Mouse (Mus musculus) mature B cell (primary cell): ENCODE data around the gene Ism1.

Source experiments
- in situ Hi-C: fragments of 300-500 bp; cut with MboI; formaldehyde crosslinking; loops from 2 replicates; pipeline ENCODE4 v1.14.3; 2019

Gene Ism1

GRCm38 (mm10) chr2:139677809-139678274 lies at the start of gene Ism1:
Gene Ism1 (plus strand): TSS chr2:139678178.
- in situ Hi-C loops, result no loop called here

- in situ Hi-C loops, result no loop called here
Measured at GRCm38 (mm10) chr2:139628731-139629130, 49.2 kb upstream of the Ism1 start.

- in situ Hi-C loops, result no loop called here
Measured at GRCm38 (mm10) chr2:139629653-139630052, 48.3 kb upstream of the Ism1 start.

- in situ Hi-C loops, result no loop called here
Measured at GRCm38 (mm10) chr2:139634506-139634905, 43.5 kb upstream of the Ism1 start.

- in situ Hi-C loops, result no loop called here
Measured at GRCm38 (mm10) chr2:139637861-139638260, 40.1 kb upstream of the Ism1 start.

GRCm38 (mm10) chr2:139641757-139642385 lies 36.1 kb upstream of the Ism1 start:
- in situ Hi-C loops, result no loop called here

- in situ Hi-C loops, result no loop called here
Measured at GRCm38 (mm10) chr2:139649518-139649917, 28.5 kb upstream of the Ism1 start.

GRCm38 (mm10) chr2:139656750-139657149 lies 21.2 kb upstream of the Ism1 start:
- in situ Hi-C loops, result no loop called here

GRCm38 (mm10) chr2:139671838-139672237 lies 6.1 kb upstream of the Ism1 start:
- in situ Hi-C loops, result no loop called here

- in situ Hi-C loops, result no loop called here
Measured at GRCm38 (mm10) chr2:139672371-139672770, 5.6 kb upstream of the Ism1 start.

GRCm38 (mm10) chr2:139677065-139677762 lies 764 bp upstream of the Ism1 start:
- in situ Hi-C loops, result no loop called here

- in situ Hi-C loops, result no loop called here
Measured at GRCm38 (mm10) chr2:139678275-139679140, 530 bp downstream of the Ism1 start.

- in situ Hi-C loops, result no loop called here
Measured at GRCm38 (mm10) chr2:139682540-139682939, 4.6 kb downstream of the Ism1 start.

GRCm38 (mm10) chr2:139689442-139690003 lies 11.5 kb downstream of the Ism1 start:
- in situ Hi-C loops, result no loop called here

- in situ Hi-C loops, result no loop called here
Measured at GRCm38 (mm10) chr2:139693521-139693920, 15.5 kb downstream of the Ism1 start.

GRCm38 (mm10) chr2:139694638-139695037 lies 16.7 kb downstream of the Ism1 start:
- in situ Hi-C loops, result no loop called here

GRCm38 (mm10) chr2:139696578-139696977 lies 18.6 kb downstream of the Ism1 start:
- in situ Hi-C loops, result no loop called here

GRCm38 (mm10) chr2:139700609-139701008 lies 22.6 kb downstream of the Ism1 start:
- in situ Hi-C loops, result no loop called here

- in situ Hi-C loops, result no loop called here
Measured at GRCm38 (mm10) chr2:139704951-139705350, 27.0 kb downstream of the Ism1 start.

- in situ Hi-C loops, result no loop called here
Measured at GRCm38 (mm10) chr2:139708194-139708899, 30.4 kb downstream of the Ism1 start.

- in situ Hi-C loops, result no loop called here
Measured at GRCm38 (mm10) chr2:139711640-139712039, 33.7 kb downstream of the Ism1 start.

GRCm38 (mm10) chr2:139712046-139712445 lies 34.1 kb downstream of the Ism1 start:
- in situ Hi-C loops, result no loop called here
